Mouse (Mus musculus) limb, embryonic 10.5 days (tissue): ENCODE results near the gene Zdhhc1. TPM values are rescaled to one million over a fixed set of nuclear protein-coding genes. Genes with fewer than 3 reads are reported as not detected.

ENCODE experiments used
- DNase-seq: peaks from one replicate; pipeline ENCODE4 v3.0.0-alpha.2; 2017; ENCODE audit warnings: low spot score
- H3K27ac ChIP-seq: fragments of 300-500 bp; sonication (generic); 2 replicates; pipeline ENCODE4 v1.5.1; 2016; ENCODE audit warnings: mild to moderate bottlenecking
- H3K27me3 ChIP-seq: fragments of 300-500 bp; sonication (generic); 2 replicates; pipeline ENCODE4 v1.6.1; 2016; ENCODE audit warnings: low read depth, mild to moderate bottlenecking; ENCODE audit not compliant: poor library complexity, severe bottlenecking
- H3K36me3 ChIP-seq: fragments of 300-500 bp; sonication (generic); 2 replicates; pipeline ENCODE4 v1.6.1; 2016; ENCODE audit warnings: mild to moderate bottlenecking, moderate library complexity
- H3K4me1 ChIP-seq: fragments of 300-500 bp; sonication (generic); 2 replicates; pipeline ENCODE4 v1.6.1; 2016
- H3K4me3 ChIP-seq: fragments of 300-500 bp; sonication (generic); 2 replicates; pipeline ENCODE4 v1.5.1; 2016; ENCODE audit warnings: mild to moderate bottlenecking, moderate library complexity
- H3K9me3 ChIP-seq: fragments of 300-500 bp; sonication (generic); replicated peaks from 2 replicates; pipeline ENCODE4 v1.6.1; 2016; ENCODE audit warnings: mild to moderate bottlenecking
- WGBS: fragments of 180-500 bp; shearing (Covaris S2); methylation state at CpG from one replicate; pipeline ENCODE4 v1.1.7; 2016; 5-methylcytosine and 5-hydroxymethylcytosine counted together
- polyA plus RNA-seq: library from polyadenylated mRNA; unstranded; fragments of >200 nt; fragmentation: Nextera tagmentation; extraction: Ambion mirVana; gene quantifications from 2 replicates; pipeline ENCODE4 v1.2.1, GENCODE M21; 2016

Zdhhc1 gene
- polyA plus RNA-seq, 1 experiment from 2014 or later = 25.3 TPM

DNA sequence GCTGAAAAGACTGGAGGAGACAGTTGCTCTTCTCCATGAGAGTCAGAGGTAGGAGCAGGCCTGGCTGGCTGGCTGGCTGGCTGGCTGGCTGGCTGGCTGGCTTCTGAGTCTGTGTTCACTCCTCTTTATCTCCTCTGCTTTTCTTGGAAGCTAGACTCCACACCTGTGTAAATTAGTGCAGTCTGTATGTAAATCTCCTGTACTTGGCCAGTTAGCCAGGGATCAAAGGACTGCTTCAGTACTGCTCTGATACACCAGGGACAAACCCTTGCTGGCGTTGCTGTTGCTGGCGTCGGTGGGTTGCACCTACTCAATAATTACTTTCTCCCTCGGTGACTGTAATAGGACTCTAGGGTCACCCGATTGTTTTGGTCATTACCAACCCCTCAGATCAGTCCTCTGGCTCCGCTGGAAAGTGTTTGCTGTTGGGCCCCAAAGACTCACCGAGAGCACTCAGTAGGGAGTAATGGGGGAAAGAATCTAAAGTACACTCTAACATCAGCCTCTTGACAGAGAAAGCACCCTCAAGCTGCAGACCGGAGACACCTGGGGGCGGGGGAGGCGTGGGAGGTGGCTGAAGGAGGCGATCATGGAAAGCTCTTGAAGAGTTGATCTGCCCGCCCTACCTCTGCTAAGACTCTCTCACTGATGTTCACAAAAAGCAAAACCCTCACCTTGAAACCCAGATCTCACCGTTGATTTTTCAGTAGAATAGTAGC, 35.5 kb downstream of the Zdhhc1 start:
- DNase-seq = peak; percentile 24
- 51% methylated on average over 13 of the region's 13 CpGs for WGBS
- H3K27ac ChIP-seq = no peak overlapping the region
- H3K27me3 ChIP-seq = no peaks in the 10 kb centered on the region
- no peaks in the 10 kb centered on the region for H3K9me3 ChIP-seq
- H3K4me3 ChIP-seq = no peak overlapping the region
- H3K4me1 ChIP-seq = peaks cover 24% of the 10 kb centered on the region
- H3K36me3 ChIP-seq = no peaks in the 10 kb centered on the region

DNA sequence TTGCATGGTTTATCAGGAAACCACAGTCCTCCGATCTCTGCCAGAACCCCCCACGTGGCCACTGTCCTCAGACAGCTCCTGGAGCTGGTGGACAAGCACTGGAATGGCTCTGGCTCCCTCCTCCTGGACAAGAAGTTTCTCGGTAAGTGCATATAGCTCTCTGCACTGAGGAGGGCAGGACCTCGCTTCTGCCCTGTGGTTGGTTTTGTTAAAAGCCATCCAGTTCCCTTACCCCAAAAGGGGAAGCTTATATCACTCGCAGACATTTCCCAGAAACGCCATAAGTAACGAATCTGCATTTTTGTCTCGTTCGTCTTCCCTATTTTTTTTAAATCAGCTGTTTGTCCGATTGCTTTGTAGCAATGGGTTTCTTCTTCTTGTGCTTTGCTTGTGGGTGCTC, 41.5 kb downstream of the Zdhhc1 start:
- H3K4me3 ChIP-seq = no peak overlapping the region
- no peak overlapping the region for H3K27ac ChIP-seq
- no peaks in the 10 kb centered on the region for H3K36me3 ChIP-seq
- H3K4me1 ChIP-seq = peaks cover 15% of the 10 kb centered on the region
- peak; percentile 26 for DNase-seq
- H3K27me3 ChIP-seq = no peaks in the 10 kb centered on the region
- H3K9me3 ChIP-seq = no peaks in the 10 kb centered on the region
- WGBS = 67% methylated on average over 10 of the region's 10 CpGs

DNA sequence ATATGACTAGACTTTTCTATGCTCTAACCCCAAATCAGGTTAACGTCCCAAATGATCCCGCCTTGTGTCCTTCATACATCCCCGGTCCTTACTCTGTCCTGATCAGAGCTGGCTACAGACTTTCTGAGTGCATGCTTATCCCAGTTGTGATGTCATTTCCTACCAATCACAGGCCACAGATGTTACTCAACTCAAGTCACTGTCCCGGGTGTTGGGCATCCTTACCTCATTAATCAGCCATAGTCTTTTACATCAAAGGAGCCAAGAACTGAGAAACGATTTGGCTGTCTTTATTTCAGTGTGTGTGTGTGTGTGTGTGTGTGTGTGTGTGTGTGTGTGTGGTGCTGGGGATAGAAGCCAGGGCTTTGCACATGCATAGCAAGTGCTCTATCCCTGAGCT, 42.6 kb downstream of the Zdhhc1 start:
- Histone ChIP-seq H3K4me1 (peaks cover 15% of the 10 kb centered on the region), H3K27me3 (no peaks in the 10 kb centered on the region), H3K36me3 (no peaks in the 10 kb centered on the region), H3K9me3 (no peaks in the 10 kb centered on the region), H3K4me3 (no peak overlapping the region), H3K27ac (no peak overlapping the region)
- DNase-seq = no peak
- WGBS = 64% methylated on average over 5 of the region's 5 CpGs

DNA sequence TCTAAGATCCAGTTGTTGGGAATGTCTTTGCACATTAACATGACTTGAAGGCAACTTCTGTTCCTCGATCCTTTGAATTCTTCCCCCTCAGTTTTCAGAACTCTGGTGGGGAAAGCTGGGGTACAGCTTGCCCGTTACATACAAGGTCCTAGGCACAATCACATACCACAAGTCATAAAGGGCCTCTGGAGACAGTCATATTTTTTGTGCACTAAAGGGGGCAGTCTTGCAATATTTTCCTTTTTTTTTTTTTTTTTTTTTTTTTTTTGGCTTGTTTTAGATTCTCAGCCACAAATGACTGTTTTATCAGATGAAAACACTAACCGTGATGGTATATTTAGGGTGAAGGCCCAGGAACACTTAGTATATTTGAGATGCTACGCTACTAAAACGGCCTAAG, 43.4 kb downstream of the Zdhhc1 start:
- WGBS = 82% methylated on average over 5 of the region's 5 CpGs
- Histone ChIP-seq H3K9me3 (no peaks in the 10 kb centered on the region), H3K27me3 (no peaks in the 10 kb centered on the region), H3K4me3 (no peak overlapping the region), H3K4me1 (peaks cover 12% of the 10 kb centered on the region), H3K36me3 (no peaks in the 10 kb centered on the region), H3K27ac (no peak overlapping the region; the same call in 1 of the 2 replicates)
- no peak for DNase-seq

DNA sequence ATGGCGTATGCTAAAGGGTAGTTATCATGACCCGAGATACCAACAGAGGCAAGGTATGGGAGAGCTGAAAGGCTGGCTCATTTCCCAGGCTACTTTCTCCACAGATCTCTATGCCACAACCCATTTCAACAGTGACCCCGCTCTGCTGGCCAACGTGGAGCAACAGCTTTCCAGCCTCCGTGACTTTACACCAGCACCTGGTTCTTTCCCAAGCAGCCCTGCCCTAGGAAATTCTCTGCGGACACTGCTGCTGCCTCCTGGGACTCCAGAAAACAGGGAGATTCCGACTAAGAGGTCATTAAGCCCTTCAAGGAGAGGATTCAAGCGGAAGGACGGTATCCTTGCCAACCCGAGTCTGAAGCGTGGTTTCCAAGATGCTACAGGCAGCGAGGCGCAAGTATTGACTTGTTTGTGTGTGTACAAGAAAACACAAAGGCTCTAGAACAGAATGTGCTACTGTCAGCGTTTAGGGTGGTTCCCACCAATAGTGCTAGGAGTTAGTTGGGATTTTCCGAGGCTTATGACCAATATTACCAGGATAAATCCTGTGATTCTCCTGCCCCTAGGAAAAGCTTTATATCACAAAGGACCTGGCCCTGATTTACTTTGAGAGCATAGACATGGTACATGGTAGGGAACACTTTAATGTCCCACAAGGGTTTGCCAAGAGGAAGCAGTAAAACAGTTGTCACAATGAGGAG, 44.6 kb downstream of the Zdhhc1 start:
- 68% methylated on average over 15 of the region's 15 CpGs for WGBS
- Histone ChIP-seq H3K27me3 (no peaks in the 10 kb centered on the region), H3K4me3 (no peak overlapping the region), H3K4me1 (peaks cover 4% of the 10 kb centered on the region; the same call in 1 of the 2 replicates), H3K36me3 (no peaks in the 10 kb centered on the region), H3K27ac (no peak overlapping the region), H3K9me3 (no peaks in the 10 kb centered on the region)
- DNase-seq = no peak

DNA sequence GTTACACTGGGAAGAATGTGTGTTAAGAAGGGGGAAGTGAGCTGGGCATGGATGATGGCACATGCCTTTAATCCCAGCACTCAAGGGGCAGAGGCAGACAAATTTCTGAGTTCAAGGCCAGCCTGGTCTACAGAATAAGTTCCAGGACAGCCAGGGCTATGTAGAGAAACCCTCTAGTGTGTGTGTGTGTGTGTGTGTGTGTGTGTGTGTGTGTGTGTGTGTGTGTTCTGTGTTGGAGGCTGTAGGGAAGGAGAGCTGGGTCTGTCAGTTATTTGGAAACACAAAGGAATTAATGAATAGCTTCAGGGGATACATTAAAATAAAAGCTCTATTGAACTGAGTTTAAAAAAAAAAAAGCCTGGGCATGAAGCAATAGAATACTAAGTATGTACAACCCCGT, 45.7 kb downstream of the Zdhhc1 start:
- WGBS = 93% methylated on average over 1 of the region's 1 CpGs
- H3K4me3 ChIP-seq = no peak overlapping the region
- DNase-seq = no peak

DNA sequence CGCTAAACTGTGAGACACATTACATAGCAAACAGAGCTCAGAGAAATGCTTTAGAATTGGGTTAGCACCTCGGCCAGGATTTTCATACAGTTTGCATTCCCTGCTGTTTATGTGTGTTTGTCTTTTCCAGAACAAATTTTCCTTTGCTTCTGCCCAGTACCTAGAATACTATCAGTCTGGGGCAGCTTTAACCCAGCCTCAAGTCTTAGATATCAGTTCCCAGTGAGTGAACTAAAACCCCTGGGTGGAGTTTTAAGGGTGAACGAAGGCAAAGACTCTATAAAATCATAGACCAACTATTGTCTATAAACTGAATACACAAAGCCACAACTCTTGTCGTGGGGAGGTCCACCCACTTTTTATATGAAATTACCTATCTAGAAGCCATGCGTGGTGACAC, 48.1 kb downstream of the Zdhhc1 start:
- no peak for DNase-seq
- Histone ChIP-seq H3K4me1 (peaks cover 12% of the 10 kb centered on the region), H3K27me3 (no peaks in the 10 kb centered on the region), H3K27ac (no peak overlapping the region), H3K4me3 (no peak overlapping the region), H3K36me3 (no peaks in the 10 kb centered on the region), H3K9me3 (no peaks in the 10 kb centered on the region)
- 87% methylated on average over 5 of the region's 5 CpGs for WGBS

More for the DNA sequence above, 45.7 kb downstream of the Zdhhc1 start:
- H3K36me3 ChIP-seq = no peaks in the 10 kb centered on the region
- H3K27me3 ChIP-seq = no peaks in the 10 kb centered on the region
- H3K9me3 ChIP-seq = no peaks in the 10 kb centered on the region
- no peak overlapping the region for H3K27ac ChIP-seq
- peaks cover 7% of the 10 kb centered on the region for H3K4me1 ChIP-seq

DNA sequence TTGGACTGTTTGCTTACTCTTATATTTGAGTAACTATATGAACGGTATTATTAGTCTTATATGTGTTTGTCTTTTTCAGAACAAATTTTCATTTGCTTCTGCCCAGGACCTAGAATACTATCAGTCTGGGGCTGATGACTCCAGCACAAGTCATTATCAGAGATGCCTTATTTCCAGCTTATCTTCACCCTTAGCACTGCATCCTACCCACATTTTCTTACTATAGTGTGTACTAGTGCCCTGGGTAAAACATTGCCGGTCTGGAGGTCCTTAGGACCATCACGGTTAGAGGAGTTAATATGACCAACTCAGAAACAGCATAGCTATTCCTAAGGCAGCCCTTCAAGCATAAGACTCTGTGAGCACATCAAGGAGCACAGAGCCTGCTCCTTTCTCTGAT, 48.5 kb downstream of the Zdhhc1 start:
- H3K4me3 ChIP-seq = no peak overlapping the region
- peaks cover 11% of the 10 kb centered on the region for H3K4me1 ChIP-seq
- no peaks in the 10 kb centered on the region for H3K27me3 ChIP-seq
- WGBS = 96% methylated on average over 3 of the region's 3 CpGs
- no peak for DNase-seq
- no peaks in the 10 kb centered on the region for H3K36me3 ChIP-seq
- no peak overlapping the region for H3K27ac ChIP-seq
- H3K9me3 ChIP-seq = no peaks in the 10 kb centered on the region

DNA sequence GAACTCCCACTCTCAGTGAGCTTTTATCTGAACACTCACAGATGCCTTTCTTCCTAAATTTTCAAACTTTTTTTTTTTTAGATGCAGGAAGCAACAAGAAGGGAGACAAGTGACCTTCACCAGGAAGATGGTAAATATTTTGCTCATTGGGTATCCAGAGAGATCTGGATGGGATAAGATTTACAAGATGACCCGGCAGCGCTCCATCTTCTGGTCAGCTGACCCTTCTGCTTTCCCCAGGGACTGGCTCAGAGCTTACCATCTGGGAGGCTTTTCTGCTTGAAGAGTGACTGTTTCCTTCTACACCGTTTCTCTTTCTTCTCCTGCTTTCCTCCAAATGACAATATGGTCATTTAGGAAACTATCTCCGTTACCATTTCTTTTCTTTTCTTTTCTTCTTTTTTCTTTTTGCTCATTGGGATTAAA, 50.6 kb downstream of the Zdhhc1 start:
- DNase-seq = no peak
- no peak overlapping the region for H3K27ac ChIP-seq
- no peaks in the 10 kb centered on the region for H3K9me3 ChIP-seq
- no peak overlapping the region for H3K4me3 ChIP-seq
- H3K4me1 ChIP-seq = peaks cover 8% of the 10 kb centered on the region
- H3K36me3 ChIP-seq = no peaks in the 10 kb centered on the region
- H3K27me3 ChIP-seq = no peaks in the 10 kb centered on the region
- 35% methylated on average over 4 of the region's 4 CpGs for WGBS

DNA sequence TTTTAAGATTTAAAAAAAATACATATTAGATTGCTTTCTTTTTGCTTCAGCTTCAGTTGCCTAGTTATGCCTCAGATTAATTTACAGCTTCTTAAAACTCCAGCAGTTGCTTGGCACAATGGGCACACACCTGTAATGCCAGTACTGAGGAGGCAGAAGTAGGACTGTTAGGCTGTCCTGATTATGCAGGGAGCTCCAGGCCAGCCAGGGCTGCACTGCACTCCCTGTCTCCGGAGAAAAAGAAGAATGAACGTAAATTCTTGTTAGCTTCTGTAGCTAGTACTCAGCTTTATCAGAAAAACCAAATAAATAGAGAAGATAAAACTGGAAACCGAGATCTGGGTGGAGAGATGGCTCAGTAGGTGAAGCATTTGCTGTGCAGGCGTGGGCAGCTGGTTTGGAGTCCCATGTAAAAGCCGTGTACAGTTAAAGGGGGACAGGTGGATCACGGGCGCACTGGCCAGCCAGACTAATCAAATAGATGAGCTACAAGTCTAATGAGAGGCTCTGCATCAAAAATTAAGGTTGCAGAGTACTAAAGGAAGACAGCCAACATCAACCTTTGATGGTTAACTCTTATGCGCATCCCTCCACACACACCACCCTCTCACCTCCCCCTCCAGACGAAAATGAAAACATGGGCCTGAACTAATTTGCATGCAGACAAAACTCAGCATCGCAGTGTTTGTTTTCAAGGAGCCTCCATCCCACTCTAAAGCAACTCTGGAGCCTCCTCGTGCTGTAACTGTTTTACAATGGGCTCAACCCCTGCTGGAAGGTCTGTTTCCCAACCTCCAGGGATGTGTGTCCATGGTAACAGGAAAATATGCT, 51.2 kb downstream of the Zdhhc1 start:
- WGBS = 52% methylated on average over 11 of the region's 11 CpGs
- H3K4me1 ChIP-seq = peaks cover 8% of the 10 kb centered on the region
- DNase-seq = no peak
- H3K4me3 ChIP-seq = no peak overlapping the region
- H3K36me3 ChIP-seq = no peaks in the 10 kb centered on the region
- H3K9me3 ChIP-seq = no peaks in the 10 kb centered on the region
- H3K27ac ChIP-seq = no peak overlapping the region
- H3K27me3 ChIP-seq = no peaks in the 10 kb centered on the region

DNA sequence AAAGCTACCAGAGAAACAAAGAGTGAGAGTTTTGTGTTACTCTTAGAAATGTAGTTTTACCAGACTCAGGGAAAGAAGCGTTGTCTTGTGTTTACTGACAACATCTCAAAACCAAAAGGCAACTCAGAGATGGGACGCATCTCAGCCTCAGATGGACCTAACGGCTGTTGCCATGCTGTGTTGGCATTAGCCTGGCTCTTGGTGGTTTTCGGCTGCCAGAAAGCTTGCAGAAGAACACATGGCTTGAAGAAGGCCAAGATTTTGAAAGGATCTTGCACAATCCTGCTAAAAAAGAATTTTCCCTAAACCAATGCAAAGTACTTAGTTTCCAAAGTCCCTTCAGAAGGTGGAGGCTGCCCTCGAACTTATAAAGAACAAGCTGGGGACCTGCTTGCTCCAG, 54.0 kb downstream of the Zdhhc1 start:
- no peak for DNase-seq
- H3K9me3 ChIP-seq = no peaks in the 10 kb centered on the region
- H3K4me3 ChIP-seq = no peak overlapping the region
- H3K36me3 ChIP-seq = no peaks in the 10 kb centered on the region
- 90% methylated on average over 5 of the region's 5 CpGs for WGBS
- H3K27ac ChIP-seq = no peak overlapping the region
- 0 out of 2 replicates have a peak, but pooled peaks cover 3% of the 10 kb centered on the region for H3K27me3 ChIP-seq
- peaks cover 8% of the 10 kb centered on the region for H3K4me1 ChIP-seq

DNA sequence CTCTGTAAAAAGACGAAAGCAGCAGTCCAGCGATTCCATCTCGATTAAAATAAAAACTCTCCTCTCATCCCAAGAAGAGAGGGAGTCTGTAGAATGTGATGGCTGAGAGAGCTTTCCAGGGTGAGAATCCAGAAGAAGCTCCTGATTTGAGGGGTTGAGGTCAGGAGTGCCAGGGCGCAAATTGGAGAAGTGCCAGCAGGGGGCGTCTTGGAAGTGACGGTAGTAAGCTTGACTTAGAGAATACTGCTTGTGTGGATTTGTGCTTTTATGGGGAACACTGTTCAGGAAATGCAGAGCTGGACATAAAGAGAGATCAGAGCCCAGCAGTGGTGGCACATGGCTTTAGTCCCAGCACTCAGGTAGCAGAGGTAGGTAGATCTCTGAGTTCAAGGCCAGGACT, 55.3 kb downstream of the Zdhhc1 start:
- Histone ChIP-seq H3K27me3 (0 out of 2 replicates have a peak, but pooled peaks cover 3% of the 10 kb centered on the region), H3K4me3 (no peak overlapping the region), H3K9me3 (no peaks in the 10 kb centered on the region), H3K27ac (no peak overlapping the region), H3K4me1 (peaks cover 8% of the 10 kb centered on the region), H3K36me3 (no peaks in the 10 kb centered on the region)
- 7% methylated on average over 6 of the region's 6 CpGs for WGBS
- DNase-seq = peak; percentile 85

DNA sequence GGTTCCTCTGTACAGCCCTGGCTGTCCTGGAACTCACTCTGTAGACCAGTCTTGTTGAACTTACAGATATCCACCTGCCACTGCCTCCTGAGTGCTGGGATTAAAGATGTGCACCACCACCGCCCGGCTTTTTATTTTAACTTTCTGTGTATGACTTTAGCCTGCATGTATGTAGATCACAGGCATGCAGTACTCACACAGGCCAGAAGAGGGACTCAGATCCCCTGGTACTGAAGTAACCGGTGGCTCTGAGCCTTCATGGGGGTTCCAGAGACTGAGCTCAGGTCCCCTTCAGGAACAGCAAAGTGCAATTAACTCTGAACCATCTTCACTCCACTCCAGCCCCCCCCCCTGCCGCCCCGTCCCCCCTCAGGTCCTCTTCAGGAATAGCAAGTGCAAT, 57.8 kb downstream of the Zdhhc1 start:
- DNase-seq = peak; percentile 57
- peaks cover 6% of the 10 kb centered on the region; the same call in 1 of the 2 replicates for H3K27me3 ChIP-seq
- no peaks in the 10 kb centered on the region for H3K36me3 ChIP-seq
- H3K9me3 ChIP-seq = no peaks in the 10 kb centered on the region
- H3K4me3 ChIP-seq = no peak overlapping the region
- no peak overlapping the region for H3K27ac ChIP-seq
- no peaks in the 10 kb centered on the region for H3K4me1 ChIP-seq
- 46% methylated on average over 5 of the region's 5 CpGs for WGBS
